Mouse (Mus musculus): Measurements from ENCODE around the gene Cerkl. TPM values are rescaled to one million over a fixed set of nuclear protein-coding genes. Genes with fewer than 3 reads are reported as not detected.

Cerkl gene
- total and polyA plus RNA-seq, 2 experiments from 2014 or later = 2.1 to 2.5 TPM

DNA sequence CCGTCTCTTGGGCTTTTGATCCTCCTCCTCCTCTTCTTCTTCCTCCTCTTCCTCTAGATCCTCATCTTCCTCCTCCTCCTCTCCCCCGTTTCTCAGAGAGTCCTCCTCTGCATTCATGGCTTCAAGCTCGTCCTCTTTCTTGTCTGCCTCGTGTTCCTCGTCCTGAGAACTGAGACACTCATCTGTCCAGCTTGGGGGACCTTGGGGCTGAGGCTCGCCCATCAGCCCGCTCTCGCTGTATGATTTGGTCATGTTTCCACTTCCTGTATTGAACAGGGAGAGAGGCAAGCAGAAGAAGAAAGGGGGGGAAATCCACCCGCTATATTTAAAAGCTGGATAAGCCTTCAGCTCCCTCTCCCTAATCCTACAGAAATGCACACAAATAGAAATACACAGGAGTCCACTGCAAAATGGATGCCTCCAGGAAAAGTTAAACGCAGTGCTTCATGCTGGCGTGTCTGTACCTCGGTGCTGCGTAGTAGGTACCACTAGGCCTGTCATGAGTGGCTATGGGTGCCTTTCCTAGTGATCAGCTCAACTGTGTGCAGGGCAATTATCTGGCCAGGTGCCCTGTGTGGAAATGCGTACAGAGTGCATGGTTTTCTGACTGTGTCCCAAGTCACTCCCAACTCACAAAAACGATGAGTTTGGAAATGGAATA lies 1.7 kb downstream of the Cerkl start:
- Histone ChIP-seq H3K36me3 (ENCODE audit: insufficient read depth, low read length) (no peaks in the 10 kb centered on the region), H3K9ac (replicated peaks; ENCODE audit: low read length) (peak overlapping the region; percentile 46), H3K27me3 (ENCODE audit: insufficient read depth, low read length) (peaks cover 11% of the 10 kb centered on the region; the same call in 1 of the 2 replicates), H3K4me1 (ENCODE audit: insufficient read depth, low read length) (peaks cover 7% of the 10 kb centered on the region; the same call in 1 of the 2 replicates), H3K27ac (peak overlapping the region; percentile 84), H3K4me3 (ENCODE audit: low read length) (peak overlapping the region; percentile 42), H3K9me3 (ENCODE audit: low read length) (no peaks in the 10 kb centered on the region), H3K4me2 (ENCODE audit: low read depth, low read length) (peak overlapping the region; percentile 59)
- no peak for TF ChIP-seq CTCF (IDR thresholded peaks at IDR 0.05; ENCODE audit: low read depth)
- WGBS = 6% methylated on average over 15 of the region's 15 CpGs
- ATAC-seq = no peak
- peak; percentile 58 for DNase-seq (ENCODE audit: low spot score)

- DNase-seq (ENCODE audit: low spot score) (peak; percentile 79), ATAC-seq (peak; percentile 68)
- H3K36me3 ChIP-seq (ENCODE audit: insufficient read depth, low read length) = no peaks in the 10 kb centered on the region
- no peak for TF ChIP-seq CTCF (IDR thresholded peaks at IDR 0.05; ENCODE audit: low read depth)
- peaks cover 3% of the 10 kb centered on the region; the same call in 1 of the 2 replicates for H3K4me1 ChIP-seq (ENCODE audit: insufficient read depth, low read length)
- H3K9me3 ChIP-seq (ENCODE audit: low read length) = no peaks in the 10 kb centered on the region
- peak overlapping the region; percentile 46 for H3K9ac ChIP-seq (replicated peaks; ENCODE audit: low read length)
- peak overlapping the region; percentile 59 for H3K4me2 ChIP-seq (ENCODE audit: low read depth, low read length)
- H3K27ac ChIP-seq = peak overlapping the region; percentile 84
- 0 out of 2 replicates have a peak, but pooled peaks cover 8% of the 10 kb centered on the region for H3K27me3 ChIP-seq (ENCODE audit: insufficient read depth, low read length)
- WGBS = under 1% methylated on average over 55 of the region's 55 CpGs
- peak overlapping the region; percentile 42 for H3K4me3 ChIP-seq (ENCODE audit: low read length)
Measured at GRCm38 (mm10) chr2:79453901-79454781, 2.4 kb downstream of the Cerkl start.

DNA sequence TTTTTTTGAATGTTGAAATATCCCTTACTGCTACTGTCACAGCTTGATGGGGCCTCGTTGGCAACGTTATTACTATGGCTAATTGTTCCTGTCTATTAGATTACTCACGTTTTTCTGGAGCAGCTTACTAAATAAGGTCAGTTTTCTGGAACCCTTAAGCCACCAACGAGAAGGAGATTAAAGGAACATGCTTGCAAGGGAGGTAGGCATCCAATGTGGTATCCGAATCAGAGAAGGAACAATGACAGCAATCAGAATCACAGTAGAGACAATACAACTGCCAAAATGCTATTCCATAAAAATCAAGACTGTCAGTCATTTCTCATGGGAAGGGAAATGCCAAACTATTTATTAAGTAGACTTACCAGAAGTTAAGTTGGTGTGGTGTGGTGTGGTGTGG lies 5.1 kb downstream of the Cerkl start:
- no peaks in the 10 kb centered on the region for H3K36me3 ChIP-seq (ENCODE audit: insufficient read depth, low read length)
- peak overlapping the region; percentile 41 for H3K4me2 ChIP-seq (ENCODE audit: low read depth, low read length)
- no peaks in the 10 kb centered on the region for H3K4me1 ChIP-seq (ENCODE audit: insufficient read depth, low read length)
- ATAC-seq (no peak), DNase-seq (ENCODE audit: low spot score) (no peak)
- H3K4me3 ChIP-seq (ENCODE audit: low read length) = peak overlapping the region; percentile 11; the same call in 1 of the 2 replicates
- no peaks in the 10 kb centered on the region for H3K9me3 ChIP-seq (ENCODE audit: low read length)
- no peak for TF ChIP-seq CTCF (IDR thresholded peaks at IDR 0.05; ENCODE audit: low read depth)
- WGBS = 35% methylated on average over 5 of the region's 5 CpGs
- no peaks in the 10 kb centered on the region for H3K27me3 ChIP-seq (ENCODE audit: insufficient read depth, low read length)
- peak overlapping the region; percentile 62 for H3K27ac ChIP-seq
- no peak overlapping the region; the same call in 1 of the 2 replicates for H3K9ac ChIP-seq (replicated peaks; ENCODE audit: low read length)

DNA sequence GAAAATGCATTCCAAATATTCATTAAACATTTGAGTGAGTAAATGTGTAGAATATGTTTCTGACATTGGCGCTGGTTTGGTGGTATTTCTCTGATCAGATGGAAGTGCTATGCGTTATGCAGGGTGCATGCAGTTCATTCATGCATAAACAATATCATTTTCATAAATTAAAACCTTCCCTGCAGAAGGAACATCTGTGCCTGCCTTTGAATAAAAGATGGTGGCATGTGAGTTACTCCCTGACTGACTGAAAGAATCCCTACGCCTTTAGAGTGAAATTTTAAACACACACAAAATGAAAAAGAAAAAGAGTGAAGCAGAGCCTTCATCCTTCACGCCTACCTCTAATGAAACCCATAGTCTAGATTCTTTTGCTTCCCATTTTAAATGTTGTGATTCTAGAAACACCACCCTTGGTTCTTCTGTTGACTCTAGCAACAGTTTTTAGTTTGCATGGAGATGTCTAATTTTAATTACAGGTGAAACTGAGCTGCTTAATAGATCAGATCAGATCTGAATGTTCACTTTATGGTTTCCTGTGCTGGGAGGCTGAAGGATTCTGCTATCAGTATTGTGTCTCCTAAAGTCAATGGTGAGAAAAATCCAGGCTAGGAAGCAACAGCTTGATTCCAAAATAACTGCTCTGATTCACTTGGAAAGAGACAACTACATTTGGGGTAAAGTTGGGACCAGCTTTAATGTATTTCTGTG lies 5.7 kb downstream of the Cerkl start:
- ATAC-seq (no peak), DNase-seq (ENCODE audit: low spot score) (peak; percentile 54)
- TF ChIP-seq CTCF (IDR thresholded peaks at IDR 0.05; ENCODE audit: low read depth) = no peak
- Histone ChIP-seq H3K9me3 (ENCODE audit: low read length) (no peaks in the 10 kb centered on the region), H3K4me3 (ENCODE audit: low read length) (peak overlapping the region; percentile 11; the same call in 1 of the 2 replicates), H3K9ac (replicated peaks; ENCODE audit: low read length) (no peak overlapping the region; the same call in 1 of the 2 replicates), H3K4me2 (ENCODE audit: low read depth, low read length) (peak overlapping the region; percentile 41; the same call in 1 of the 2 replicates), H3K27me3 (ENCODE audit: insufficient read depth, low read length) (no peaks in the 10 kb centered on the region), H3K36me3 (ENCODE audit: insufficient read depth, low read length) (no peaks in the 10 kb centered on the region), H3K4me1 (ENCODE audit: insufficient read depth, low read length) (no peaks in the 10 kb centered on the region), H3K27ac (peak overlapping the region; percentile 62)
- 49% methylated on average over 4 of the region's 4 CpGs for WGBS

DNA sequence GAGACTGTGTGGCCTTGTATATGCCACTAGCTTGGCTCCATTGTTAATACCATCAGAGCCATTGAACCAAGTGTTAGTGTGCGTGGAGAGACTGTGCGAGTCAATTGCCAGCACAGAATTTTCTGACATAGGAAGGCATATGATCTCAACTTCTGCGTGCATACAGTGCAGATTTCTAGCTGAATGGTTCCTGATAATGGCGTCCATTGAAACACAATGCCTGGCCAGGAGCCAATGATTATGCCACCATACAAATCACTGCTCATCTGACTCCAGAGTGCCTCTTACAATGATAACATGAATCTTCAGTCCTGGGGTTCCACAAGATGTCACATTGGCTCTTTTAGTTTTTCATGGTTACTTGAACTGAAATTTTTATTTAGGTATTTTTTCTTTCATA lies 7.2 kb downstream of the Cerkl start:
- DNase-seq (ENCODE audit: low spot score) (peak; percentile 79), ATAC-seq (peak; percentile 54)
- Histone ChIP-seq H3K9me3 (ENCODE audit: low read length) (no peaks in the 10 kb centered on the region), H3K4me2 (ENCODE audit: low read depth, low read length) (no peak overlapping the region), H3K4me1 (ENCODE audit: insufficient read depth, low read length) (no peaks in the 10 kb centered on the region), H3K27ac (no peak overlapping the region), H3K27me3 (ENCODE audit: insufficient read depth, low read length) (no peaks in the 10 kb centered on the region), H3K4me3 (ENCODE audit: low read length) (no peak overlapping the region), H3K9ac (replicated peaks; ENCODE audit: low read length) (no peak overlapping the region), H3K36me3 (ENCODE audit: insufficient read depth, low read length) (no peaks in the 10 kb centered on the region)
- 39% methylated on average over 4 of the region's 4 CpGs for WGBS
- TF ChIP-seq CTCF (IDR thresholded peaks at IDR 0.05; ENCODE audit: low read depth) = no peak

DNA sequence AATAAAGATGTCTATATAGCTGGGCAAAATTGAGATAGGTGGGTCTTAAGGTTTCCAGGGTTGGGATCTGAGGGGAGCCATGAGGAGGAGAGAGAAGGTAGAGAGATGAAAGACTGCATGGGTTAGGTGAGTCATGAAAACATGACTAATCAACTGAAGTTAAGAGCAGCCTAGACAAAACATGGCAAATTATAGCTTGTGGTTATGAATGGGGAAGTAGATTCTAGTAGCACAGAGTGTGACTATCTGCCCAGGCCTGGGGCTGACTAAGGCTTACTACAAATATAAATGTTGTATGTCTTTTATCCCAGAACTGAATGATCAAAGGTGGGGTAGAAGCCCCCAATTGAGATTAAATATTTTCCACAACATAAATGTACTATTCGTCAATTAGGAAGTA lies 9.4 kb downstream of the Cerkl start:
- Histone ChIP-seq H3K27me3 (ENCODE audit: insufficient read depth, low read length) (no peaks in the 10 kb centered on the region), H3K9me3 (ENCODE audit: low read length) (no peaks in the 10 kb centered on the region), H3K4me3 (ENCODE audit: low read length) (no peak overlapping the region), H3K4me2 (ENCODE audit: low read depth, low read length) (no peak overlapping the region), H3K36me3 (ENCODE audit: insufficient read depth, low read length) (no peaks in the 10 kb centered on the region), H3K27ac (no peak overlapping the region), H3K9ac (replicated peaks; ENCODE audit: low read length) (no peak overlapping the region), H3K4me1 (ENCODE audit: insufficient read depth, low read length) (no peaks in the 10 kb centered on the region)
- no peak for TF ChIP-seq CTCF (IDR thresholded peaks at IDR 0.05; ENCODE audit: low read depth)
- ATAC-seq (no peak), DNase-seq (ENCODE audit: low spot score) (no peak)
- WGBS = 88% methylated on average over 1 of the region's 1 CpGs
